Mouse (Mus musculus) embryonic facial prominence, embryonic 14.5 days (tissue): Measurements from ENCODE around the gene Dhx38. TPM values are rescaled to one million over a fixed set of nuclear protein-coding genes. Genes with fewer than 3 reads are reported as not detected.

Experiments used
- ATAC-seq: fragments of 200-750 bp; cut with Nextera tagmentation; 2 replicates; pipeline ENCODE4 v1.8.0; 2017; ENCODE audit warnings: low read depth, moderate number of reproducible peaks, moderate TSS enrichment
- DNase-seq: peaks from one replicate; pipeline ENCODE4 v3.0.0-alpha.2; 2015; ENCODE audit warnings: low spot score
- H3K27ac ChIP-seq: fragments of 300-500 bp; sonication (generic); replicated peaks from 2 replicates; pipeline ENCODE4 v1.5.1; 2014; ENCODE audit warnings: low read depth, mild to moderate bottlenecking, low read length, moderate library complexity
- H3K27me3 ChIP-seq: fragments of 300-500 bp; sonication (generic); replicated peaks from 2 replicates; pipeline ENCODE4 v1.6.1; 2014; ENCODE audit warnings: low read length; ENCODE audit not compliant: control insufficient read depth, insufficient read depth
- H3K36me3 ChIP-seq: fragments of 300-500 bp; sonication (generic); 2 replicates; pipeline ENCODE4 v1.6.1; 2014; ENCODE audit warnings: low read length, mixed read lengths; ENCODE audit not compliant: control insufficient read depth, insufficient read depth
- H3K4me1 ChIP-seq: fragments of 300-500 bp; sonication (generic); 2 replicates; pipeline ENCODE4 v1.6.1; 2014; ENCODE audit warnings: antibody characterized with exemption, low read length; ENCODE audit not compliant: control insufficient read depth, insufficient read depth
- H3K4me2 ChIP-seq: fragments of 300-500 bp; sonication (generic); 2 replicates; pipeline ENCODE4 v1.6.1; 2014; ENCODE audit warnings: low read depth, mild to moderate bottlenecking, low read length, moderate library complexity, mixed read lengths
- H3K4me3 ChIP-seq: fragments of 300-500 bp; sonication (generic); 2 replicates; pipeline ENCODE4 v1.5.1; 2014; ENCODE audit warnings: low read depth, mild to moderate bottlenecking, low read length
- H3K9ac ChIP-seq: fragments of 300-500 bp; sonication (generic); 2 replicates; pipeline ENCODE4 v1.6.1; 2014; ENCODE audit warnings: low read depth, mild to moderate bottlenecking, low read length, moderate library complexity, mixed read lengths
- H3K9me3 ChIP-seq: fragments of 300-500 bp; sonication (generic); 2 replicates; pipeline ENCODE4 v1.6.1; 2016; ENCODE audit warnings: low read length; ENCODE audit not compliant: control insufficient read depth
- WGBS: fragments of 180-500 bp; shearing (Covaris S2); extraction: QIAGEN DNeasy Blood & Tissue Kit; methylation state at CpG from one replicate; pipeline ENCODE4 v1.1.7; 2014; 5-methylcytosine and 5-hydroxymethylcytosine counted together
- polyA plus RNA-seq: library from polyadenylated mRNA; unstranded; fragments of >200 nt; fragmentation: Nextera tagmentation; extraction: Ambion mirVana; gene quantifications from 2 replicates; pipeline ENCODE4 v1.2.1, GENCODE M21; 2014

Dhx38 gene
- polyA plus RNA-seq, 1 experiment from 2014 or later, result 17.4 TPM

- no peak overlapping the region for H3K27ac ChIP-seq
- peak overlapping the region; percentile 24 for H3K4me3 ChIP-seq
- 7% methylated on average over 5 of the region's 5 CpGs for WGBS
- no peaks in the 10 kb centered on the region for H3K27me3 ChIP-seq
- no peaks in the 10 kb centered on the region for H3K4me1 ChIP-seq
- H3K4me2 ChIP-seq, result peak overlapping the region; percentile 46
- peak; percentile 85; the same call in 1 of the 2 replicates for ATAC-seq
- DNase-seq, result peak; percentile 78
- no peaks in the 10 kb centered on the region for H3K9me3 ChIP-seq
- H3K9ac ChIP-seq, result peak overlapping the region; percentile 53; the same call in 1 of the 2 replicates
- H3K36me3 ChIP-seq, result no peaks in the 10 kb centered on the region
These were observed 29.0 kb downstream of the Dhx38 start for GRCm38 (mm10) chr8:109536703-109537102.

- H3K4me2 ChIP-seq, result no peak overlapping the region
- WGBS, result 87% methylated on average over 19 of the region's 19 CpGs
- DNase-seq (no peak), ATAC-seq (no peak)
- no peaks in the 10 kb centered on the region for H3K9me3 ChIP-seq
- no peaks in the 10 kb centered on the region for H3K4me1 ChIP-seq
- no peaks in the 10 kb centered on the region for H3K36me3 ChIP-seq
- no peak overlapping the region for H3K4me3 ChIP-seq
- no peak overlapping the region for H3K27ac ChIP-seq
- no peak overlapping the region for H3K9ac ChIP-seq
- no peaks in the 10 kb centered on the region for H3K27me3 ChIP-seq
These were observed 30.3 kb downstream of the Dhx38 start for GRCm38 (mm10) chr8:109535140-109535990.

GRCm38 (mm10) chr8:109524008-109524407, 41.7 kb downstream of the Dhx38 start:
- H3K9me3 ChIP-seq, result no peaks in the 10 kb centered on the region
- H3K27ac ChIP-seq, result no peak overlapping the region
- H3K9ac ChIP-seq, result no peak overlapping the region
- no peaks in the 10 kb centered on the region for H3K36me3 ChIP-seq
- 74% methylated on average over 2 of the region's 2 CpGs for WGBS
- DNase-seq (no peak), ATAC-seq (no peak)
- H3K27me3 ChIP-seq, result no peaks in the 10 kb centered on the region
- no peak overlapping the region for H3K4me3 ChIP-seq
- H3K4me1 ChIP-seq, result no peaks in the 10 kb centered on the region
- no peak overlapping the region for H3K4me2 ChIP-seq

DNA sequence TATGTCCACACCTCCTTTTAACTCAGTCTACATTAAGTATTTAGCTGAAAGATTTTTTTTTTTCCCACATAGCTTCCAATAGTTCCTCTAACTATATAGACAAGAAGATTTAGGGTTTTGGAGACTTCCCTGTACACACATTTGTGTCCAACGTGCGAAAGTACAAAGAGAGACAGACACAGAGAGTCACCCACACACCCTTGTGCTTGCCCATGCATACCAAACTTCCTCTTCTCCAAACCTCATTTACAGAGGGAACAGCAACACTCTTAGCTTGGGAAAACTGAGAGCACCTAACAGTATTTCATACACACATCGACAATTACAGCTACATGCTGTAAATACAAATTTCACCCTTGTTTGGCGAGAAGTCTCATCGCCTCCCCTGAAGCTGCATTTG, 60.1 kb downstream of the Dhx38 start:
- no peaks in the 10 kb centered on the region for H3K27me3 ChIP-seq
- DNase-seq (no peak), ATAC-seq (no peak)
- WGBS, result 87% methylated on average over 5 of the region's 5 CpGs
- H3K36me3 ChIP-seq, result no peaks in the 10 kb centered on the region
- H3K4me3 ChIP-seq, result no peak overlapping the region
- H3K9me3 ChIP-seq, result no peaks in the 10 kb centered on the region
- H3K4me2 ChIP-seq, result no peak overlapping the region
- H3K9ac ChIP-seq, result no peak overlapping the region
- peaks cover 5% of the 10 kb centered on the region; the same call in 1 of the 2 replicates for H3K4me1 ChIP-seq
- no peak overlapping the region for H3K27ac ChIP-seq

DNA sequence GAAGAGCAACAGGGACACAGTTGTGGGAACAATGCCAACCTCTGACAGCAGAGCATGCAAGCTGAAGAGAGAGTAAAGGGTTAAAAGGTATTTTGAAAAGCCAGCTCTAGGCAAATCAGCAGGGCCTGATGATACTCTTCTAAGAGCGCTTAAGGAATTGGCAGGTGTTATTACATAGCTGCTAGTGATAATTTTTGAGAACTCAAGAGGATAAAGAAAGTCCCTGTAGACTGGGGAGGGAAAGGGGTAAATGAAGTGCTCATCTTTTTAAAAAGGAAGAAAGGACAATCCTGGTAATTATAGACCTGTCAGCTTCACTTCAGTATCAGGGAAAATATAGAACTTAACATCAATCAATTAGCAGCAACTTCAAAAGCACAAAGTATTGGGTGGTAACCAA, 62.1 kb downstream of the Dhx38 start:
- Histone ChIP-seq H3K4me3 (no peak overlapping the region), H3K4me1 (peaks cover 5% of the 10 kb centered on the region; the same call in 1 of the 2 replicates), H3K9ac (no peak overlapping the region), H3K9me3 (no peaks in the 10 kb centered on the region), H3K27ac (no peak overlapping the region), H3K4me2 (no peak overlapping the region), H3K27me3 (no peaks in the 10 kb centered on the region), H3K36me3 (no peaks in the 10 kb centered on the region)
- WGBS, result 47% methylated on average over 1 of the region's 1 CpGs
- ATAC-seq (no peak), DNase-seq (no peak)

DNA sequence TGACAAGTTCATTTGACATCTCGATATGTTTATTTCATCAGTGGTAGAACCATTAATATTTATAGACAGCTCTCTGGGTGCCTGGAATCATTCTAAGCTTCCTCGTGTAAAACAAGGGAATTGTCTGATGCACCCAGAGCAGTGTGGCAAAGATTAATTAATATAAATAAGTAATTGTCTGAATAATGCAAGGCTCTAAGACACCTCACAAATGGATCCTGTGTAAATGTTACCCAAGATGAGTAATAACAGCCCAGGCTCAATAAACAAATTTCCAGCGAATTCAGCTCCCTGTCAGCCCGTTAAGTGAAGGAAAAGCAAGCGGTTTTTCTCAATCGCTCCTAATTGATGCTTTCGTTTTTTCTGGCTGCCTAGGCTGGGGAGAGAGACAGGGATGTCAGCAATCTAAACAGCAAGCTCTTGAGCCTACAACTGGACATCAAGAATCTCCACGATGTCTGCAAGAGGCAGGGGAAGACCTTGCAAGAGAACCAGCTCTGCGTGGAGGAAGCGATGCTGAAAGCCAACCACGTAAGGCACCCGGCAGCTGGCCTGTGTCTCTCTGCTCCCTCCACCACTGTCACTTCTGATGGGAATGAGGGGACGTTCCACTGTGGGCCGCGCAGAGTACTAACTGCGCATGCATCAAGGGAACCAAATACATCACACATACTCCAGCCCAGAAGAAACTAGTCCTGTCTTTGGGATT, 66.5 kb downstream of the Dhx38 start:
- H3K27ac ChIP-seq, result no peak overlapping the region
- H3K27me3 ChIP-seq, result no peaks in the 10 kb centered on the region
- ATAC-seq, result no peak
- 82% methylated on average over 16 of the region's 16 CpGs for WGBS
- no peaks in the 10 kb centered on the region for H3K9me3 ChIP-seq
- no peaks in the 10 kb centered on the region for H3K36me3 ChIP-seq
- no peak for DNase-seq
- H3K4me1 ChIP-seq, result peaks cover 5% of the 10 kb centered on the region; the same call in 1 of the 2 replicates
- no peak overlapping the region for H3K9ac ChIP-seq
- H3K4me2 ChIP-seq, result no peak overlapping the region
- H3K4me3 ChIP-seq, result no peak overlapping the region

Other genes starting within 250 kb of the Dhx38 start
- 0.08 and 0.38 TPM in 2 replicates for gene Pmfbp1, start 71.8 kb downstream of the Dhx38 start, polyA plus RNA-seq
- gene Txnl4b, start within 50 bp of the Dhx38 start, polyA plus RNA-seq, result 23.5 and 25.4 TPM in 2 replicates
- 2.3 and 4.3 TPM in 2 replicates for gene Hp, start 13.3 kb upstream of the Dhx38 start, polyA plus RNA-seq
- gene Dhodh, start 42.8 kb upstream of the Dhx38 start, polyA plus RNA-seq, result 34.7 and 39.3 TPM in 2 replicates
- 0.24 TPM in 1 of 2 replicates, not detected in the other for gene Pkd1l3, start 48.7 kb upstream of the Dhx38 start, polyA plus RNA-seq
- gene Ist1, start 127.4 kb upstream of the Dhx38 start, polyA plus RNA-seq, result 118 and 136 TPM in 2 replicates
- 22.4 and 24.9 TPM in 2 replicates for gene Zfp821, start 139.7 kb upstream of the Dhx38 start, polyA plus RNA-seq
- 7.9 and 9.2 TPM in 2 replicates for gene Atxn1l, start 171.9 kb upstream of the Dhx38 start, polyA plus RNA-seq
- gene Ap1g1, start 212.7 kb upstream of the Dhx38 start, polyA plus RNA-seq, result 34.0 and 38.4 TPM in 2 replicates